Mouse (Mus musculus) hindbrain, embryonic 16.5 days (tissue): ENCODE data around the gene Ube4b. TPM values are rescaled to one million over a fixed set of nuclear protein-coding genes. Genes with fewer than 3 reads are reported as not detected.
A peak's percentile ranks its signal among the peaks of the same experiment; 100 is the strongest.

Source experiments
- ATAC-seq: fragments of 200-750 bp; cut with Nextera tagmentation; 2 replicates; pipeline ENCODE4 v1.8.0; 2017; ENCODE audit warnings: moderate TSS enrichment, moderate library complexity
- H3K27ac ChIP-seq: fragments of 300-500 bp; sonication (generic); 2 replicates; pipeline ENCODE4 v1.5.1; 2014; ENCODE audit warnings: low read depth, mild to moderate bottlenecking, control low read depth, low read length, moderate library complexity
- H3K27me3 ChIP-seq: fragments of 300-500 bp; sonication (generic); replicated peaks from 2 replicates; pipeline ENCODE4 v1.6.1; 2014; ENCODE audit warnings: low read length; ENCODE audit not compliant: control insufficient read depth, insufficient read depth
- H3K36me3 ChIP-seq: fragments of 300-500 bp; sonication (generic); 2 replicates; pipeline ENCODE4 v1.6.1; 2014; ENCODE audit warnings: mild to moderate bottlenecking, low read length, moderate library complexity, mixed read lengths; ENCODE audit not compliant: control insufficient read depth, insufficient read depth
- H3K4me1 ChIP-seq: fragments of 300-500 bp; sonication (generic); 2 replicates; pipeline ENCODE4 v1.6.1; 2014; ENCODE audit warnings: low read depth, low read length; ENCODE audit not compliant: control insufficient read depth, insufficient read depth
- H3K4me2 ChIP-seq: fragments of 300-500 bp; sonication (generic); 2 replicates; pipeline ENCODE4 v1.6.1; 2014; ENCODE audit warnings: mild to moderate bottlenecking, low read length, control low read depth, moderate library complexity
- H3K4me3 ChIP-seq: fragments of 300-500 bp; sonication (generic); 2 replicates; pipeline ENCODE4 v1.5.1; 2014; ENCODE audit warnings: mild to moderate bottlenecking, low read length, control low read depth, moderate library complexity
- H3K9ac ChIP-seq: fragments of 300-500 bp; sonication (generic); 2 replicates; pipeline ENCODE4 v1.6.1; 2014; ENCODE audit warnings: low read depth, mild to moderate bottlenecking, control low read depth, low read length, moderate library complexity
- H3K9me3 ChIP-seq: fragments of 300-500 bp; sonication (generic); 2 replicates; pipeline ENCODE4 v1.6.1; 2014; ENCODE audit warnings: mild to moderate bottlenecking, low read length, moderate library complexity; ENCODE audit not compliant: control insufficient read depth
- WGBS: fragments of 180-500 bp; shearing (Covaris S2); extraction: QIAGEN DNeasy Blood & Tissue Kit; methylation state at CpG from one replicate; pipeline ENCODE4 v1.1.7; 2014; 5-methylcytosine and 5-hydroxymethylcytosine counted together
- polyA plus RNA-seq: library from polyadenylated mRNA; unstranded; fragments of >200 nt; fragmentation: Nextera tagmentation; extraction: Ambion mirVana; gene quantifications from 2 replicates; pipeline ENCODE4 v1.2.1, GENCODE M21; 2015

Gene Ube4b
- polyA plus RNA-seq, 1 experiment from 2014 or later, result 47.4 TPM

- H3K36me3 ChIP-seq, result no peaks in the 10 kb centered on the region
- H3K27ac ChIP-seq, result no peak overlapping the region
- no peaks in the 10 kb centered on the region for H3K27me3 ChIP-seq
- no peak overlapping the region for H3K9ac ChIP-seq
- no peak for ATAC-seq
- no peaks in the 10 kb centered on the region for H3K9me3 ChIP-seq
- H3K4me2 ChIP-seq, result no peak overlapping the region
- no peak overlapping the region for H3K4me3 ChIP-seq
- peaks cover 12% of the 10 kb centered on the region for H3K4me1 ChIP-seq
- WGBS, result 84% methylated on average over 12 of the region's 12 CpGs
Measured at GRCm38 (mm10) chr4:149313558-149314253, 112.8 kb downstream of the Ube4b start.

- H3K4me3 ChIP-seq, result no peak overlapping the region
- no peak for ATAC-seq
- 84% methylated on average over 5 of the region's 5 CpGs for WGBS
- H3K27ac ChIP-seq, result no peak overlapping the region
- H3K4me2 ChIP-seq, result no peak overlapping the region
- no peaks in the 10 kb centered on the region for H3K36me3 ChIP-seq
- H3K27me3 ChIP-seq, result no peaks in the 10 kb centered on the region
- H3K9ac ChIP-seq, result no peak overlapping the region
- H3K9me3 ChIP-seq, result no peaks in the 10 kb centered on the region
- H3K4me1 ChIP-seq, result peaks cover 8% of the 10 kb centered on the region
Measured at GRCm38 (mm10) chr4:149311996-149312395, 114.6 kb downstream of the Ube4b start.

- H3K9ac ChIP-seq, result peak overlapping the region; percentile 86
- H3K36me3 ChIP-seq, result no peaks in the 10 kb centered on the region
- no peaks in the 10 kb centered on the region for H3K9me3 ChIP-seq
- WGBS, result 14% methylated on average over 3 of the region's 3 CpGs
- peak overlapping the region; percentile 72 for H3K4me3 ChIP-seq
- H3K27ac ChIP-seq, result peak overlapping the region; percentile 99
- peaks cover 30% of the 10 kb centered on the region for H3K4me1 ChIP-seq
- no peaks in the 10 kb centered on the region for H3K27me3 ChIP-seq
- no peak for ATAC-seq
- peak overlapping the region; percentile 68 for H3K4me2 ChIP-seq
Measured at GRCm38 (mm10) chr4:149308491-149308820, 118.1 kb downstream of the Ube4b start.

GRCm38 (mm10) chr4:149307596-149308490 is 118.7 kb downstream of the Ube4b start, which contains the start of gene Kif1b:
TSS of gene Kif1b (minus strand) at chr4:149307693.
- under 1% methylated on average over 78 of the region's 79 CpGs for WGBS

GRCm38 (mm10) chr4:149306712-149307595 is 119.6 kb downstream of the Ube4b start:
- Histone ChIP-seq H3K9me3 (no peaks in the 10 kb centered on the region), H3K4me1 (peaks cover 43% of the 10 kb centered on the region), H3K4me3 (peak overlapping the region; percentile 72), H3K27me3 (no peaks in the 10 kb centered on the region), H3K9ac (peak overlapping the region; percentile 89), H3K27ac (peak overlapping the region; percentile 99), H3K36me3 (no peaks in the 10 kb centered on the region), H3K4me2 (peak overlapping the region; percentile 81)
- ATAC-seq, result peak; percentile 26
- under 1% methylated on average over 74 of the region's 83 CpGs for WGBS

More at GRCm38 (mm10) chr4:149307596-149308490, 118.7 kb downstream of the Ube4b start, which contains the start of gene Kif1b:
- no peaks in the 10 kb centered on the region for H3K36me3 ChIP-seq
- H3K9ac ChIP-seq, result peak within 1 kb of the TSS; percentile 89
- no peaks in the 10 kb centered on the region for H3K9me3 ChIP-seq
- H3K27ac ChIP-seq, result peak within 1 kb of the TSS; percentile 99
- peak within 1 kb of the TSS; percentile 72 for H3K4me3 ChIP-seq
- H3K27me3 ChIP-seq, result no peaks in the 10 kb centered on the region
- peak within 1 kb of the TSS; percentile 81 for H3K4me2 ChIP-seq
- ATAC-seq, result peak; percentile 96
- H3K4me1 ChIP-seq, result peaks cover 36% of the 10 kb centered on the region

GRCm38 (mm10) chr4:149305761-149306711 is 120.5 kb downstream of the Ube4b start:
- WGBS, result 24% methylated on average over 14 of the region's 14 CpGs
- Histone ChIP-seq H3K4me3 (peak overlapping the region; percentile 72), H3K9ac (peak overlapping the region; percentile 89), H3K27me3 (no peaks in the 10 kb centered on the region), H3K9me3 (no peaks in the 10 kb centered on the region), H3K36me3 (no peaks in the 10 kb centered on the region), H3K4me2 (peak overlapping the region; percentile 81), H3K4me1 (peaks cover 50% of the 10 kb centered on the region), H3K27ac (peak overlapping the region; percentile 99)
- no peak for ATAC-seq

GRCm38 (mm10) chr4:149304466-149304865 is 122.1 kb downstream of the Ube4b start:
- no peak for ATAC-seq
- no peaks in the 10 kb centered on the region for H3K9me3 ChIP-seq
- H3K27me3 ChIP-seq, result no peaks in the 10 kb centered on the region
- 0 out of 2 replicates have a peak overlapping the region, but pooled peaks have one; percentile 2 for H3K4me3 ChIP-seq
- H3K4me1 ChIP-seq, result peaks cover 54% of the 10 kb centered on the region
- no peak overlapping the region for H3K9ac ChIP-seq
- H3K4me2 ChIP-seq, result peak overlapping the region; percentile 36
- no peaks in the 10 kb centered on the region for H3K36me3 ChIP-seq
- WGBS, result 64% methylated on average over 1 of the region's 1 CpGs
- no peak overlapping the region for H3K27ac ChIP-seq

- ATAC-seq, result no peak
- WGBS, result 34% methylated on average over 5 of the region's 5 CpGs
- Histone ChIP-seq H3K4me3 (no peak overlapping the region), H3K27ac (no peak overlapping the region), H3K9ac (no peak overlapping the region), H3K36me3 (no peaks in the 10 kb centered on the region), H3K4me1 (peaks cover 46% of the 10 kb centered on the region), H3K4me2 (peak overlapping the region; percentile 36), H3K9me3 (no peaks in the 10 kb centered on the region), H3K27me3 (no peaks in the 10 kb centered on the region)
Measured at GRCm38 (mm10) chr4:149303502-149303901, 123.0 kb downstream of the Ube4b start.
